Mouse (Mus musculus) lung, adult 10 weeks (tissue): ENCODE results near the gene Smim13. TPM values are rescaled to one million over a fixed set of nuclear protein-coding genes. Genes with fewer than 3 reads are reported as not detected.

Experiments used
- polyA plus RNA-seq: library from polyadenylated mRNA; stranded (reverse); fragments of 350-450 nt; fragmentation: Illumina TruSeq; extraction: RNeasy Lipid Tissue Mini Kit (QIAGEN cat#74804); gene quantifications from one replicate; pipeline ENCODE4 v1.2.3, GENCODE M21; 2014; ENCODE audit warnings: low read depth, low replicate concordance; ENCODE audit not compliant: insufficient read depth

The Smim13 gene
- polyA plus RNA-seq = 8.9 TPM

GRCm38 (mm10) chr13:41249538-41250317 is at the start of gene Smim13:
Smim13 (plus strand) TSS chr13:41249844.

GRCm38 (mm10) chr13:41220304-41220834 is 29.3 kb upstream of the Smim13 start, which contains the start of gene Elovl2:
Elovl2 (minus strand) TSS chr13:41220405.

GRCm38 (mm10) chr13:41273927-41274650 is 24.4 kb downstream of the Smim13 start, which contains the start of gene Gm17364:
Gm17364 (minus strand) TSS chr13:41273977.

Other genes starting within 250 kb of the Smim13 start
- 45.3 TPM for gene Pak1ip1, start 248.8 kb upstream of the Smim13 start, polyA plus RNA-seq
- 130 TPM for gene Tmem14c, start 233.6 kb upstream of the Smim13 start, polyA plus RNA-seq
- 3.2 TPM for gene Mak, start 170.1 kb upstream of the Smim13 start, polyA plus RNA-seq
- gene Gcm2, start 138.8 kb upstream of the Smim13 start, polyA plus RNA-seq = 0.08 TPM
- not detected for gene Sycp2l, start 135.5 kb upstream of the Smim13 start, polyA plus RNA-seq
- gene Elovl2, start 29.4 kb upstream of the Smim13 start, polyA plus RNA-seq = not detected
- gene Gm17364, start 24.1 kb downstream of the Smim13 start, polyA plus RNA-seq = not detected
- 35.8 TPM for gene Nedd9, start 237.5 kb downstream of the Smim13 start, polyA plus RNA-seq